Mouse (Mus musculus): Measurements from ENCODE around the gene Spag9. TPM values are rescaled to one million over a fixed set of nuclear protein-coding genes. Genes with fewer than 3 reads are reported as not detected.
A peak's percentile ranks its signal among the peaks of the same experiment; 100 is the strongest.
"Not testable (repeated sequence)": the region's sequence is repeated elsewhere in the genome, so short reads cannot be mapped to it uniquely, and the experiment has no call there.

Spag9 gene
- polyA plus RNA-seq, 1 experiment from 2014 or later = 29.7 TPM

DNA sequence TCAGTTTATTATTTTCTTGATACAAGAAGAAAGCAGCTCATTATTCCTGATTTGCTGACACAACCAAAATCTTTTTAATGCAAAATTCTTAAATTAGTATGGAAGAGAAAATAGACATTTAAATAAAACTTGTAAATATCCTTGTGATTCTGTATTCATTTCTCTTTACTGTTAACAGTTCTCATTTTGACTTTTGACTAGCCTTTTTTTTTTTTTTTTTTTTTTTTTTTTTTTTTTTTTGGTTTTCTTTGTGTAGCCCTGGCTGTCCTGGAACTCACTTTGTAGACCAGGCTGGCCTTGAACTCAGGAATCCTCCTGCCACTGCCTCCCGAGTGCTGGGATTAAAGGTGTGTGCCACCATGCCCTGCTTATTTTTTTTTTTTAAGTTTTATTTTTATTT is 46.4 kb downstream of the Spag9 start:
- not testable (repeated sequence) for H3K4me3 ChIP-seq (ENCODE audit: low read length); H3K4me2 ChIP-seq (replicated peaks; ENCODE audit: low read depth, low read length); H3K36me3 ChIP-seq (ENCODE audit: insufficient read depth, low read length); H3K27ac ChIP-seq (ENCODE audit: low read length); H3K27me3 ChIP-seq (ENCODE audit: insufficient read depth, low read length); H3K9ac ChIP-seq (replicated peaks; ENCODE audit: low read length); H3K9me3 ChIP-seq (ENCODE audit: low read length); ATAC-seq (ENCODE audit: low FRiP score, low TSS enrichment); H3K4me1 ChIP-seq (ENCODE audit: insufficient read depth, low read length)
- 88% methylated on average over 1 of the region's 1 CpGs for WGBS

DNA sequence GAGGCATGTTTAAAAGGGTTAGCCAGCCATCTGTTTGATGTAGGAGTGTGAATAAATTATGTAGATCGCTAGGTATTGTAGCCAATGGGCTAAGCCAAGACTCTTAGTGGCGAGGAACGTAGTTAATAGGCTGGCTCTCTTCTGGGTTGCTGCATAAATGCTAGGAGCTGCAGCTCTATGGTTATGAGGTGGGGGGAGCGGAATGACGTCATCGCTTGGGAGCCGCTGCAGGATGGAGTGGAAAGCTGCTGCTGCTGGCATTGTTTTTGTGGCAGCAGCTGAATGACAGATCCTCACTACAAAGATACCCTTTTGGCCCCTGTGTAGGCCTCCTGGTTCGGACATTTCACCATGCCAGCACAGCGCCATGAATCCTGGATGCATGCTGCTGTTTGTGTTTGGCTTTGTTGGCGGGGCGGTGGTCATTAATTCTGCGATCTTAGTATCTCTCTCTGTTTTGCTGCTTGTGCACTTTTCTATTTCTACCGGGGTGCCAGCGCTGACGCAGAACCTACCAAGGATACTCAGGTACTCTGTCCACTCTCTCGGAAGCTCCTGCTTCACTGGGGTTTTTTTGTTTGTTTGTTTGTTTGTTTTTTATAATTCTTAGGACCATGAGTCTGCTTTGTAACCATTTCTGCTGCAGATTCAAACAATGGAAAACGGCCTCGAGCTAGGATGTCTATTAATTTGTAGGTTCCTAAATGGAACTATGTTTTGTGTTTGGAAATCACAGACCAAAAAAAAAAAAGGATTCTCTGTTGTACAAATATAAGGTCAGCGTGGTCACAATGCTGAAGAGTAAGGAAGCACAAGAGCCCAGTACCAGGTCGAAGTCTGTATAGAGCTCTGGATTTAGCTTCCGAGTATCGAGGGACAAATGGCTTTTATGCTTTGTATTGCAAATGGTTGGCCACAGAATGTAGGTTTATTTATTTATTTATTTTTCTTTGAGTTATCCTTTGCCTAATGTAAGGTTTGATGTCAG is 48.4 kb downstream of the Spag9 start:
- Histone ChIP-seq H3K36me3 (ENCODE audit: insufficient read depth, low read length) (0 out of 2 replicates have a peak, but pooled peaks cover 8% of the 10 kb centered on the region), H3K27ac (ENCODE audit: low read length) (peak overlapping the region; percentile 82), H3K4me3 (ENCODE audit: low read length) (peak overlapping the region; percentile 58), H3K4me1 (ENCODE audit: insufficient read depth, low read length) (peaks cover 8% of the 10 kb centered on the region), H3K27me3 (ENCODE audit: insufficient read depth, low read length) (no peaks in the 10 kb centered on the region), H3K9me3 (ENCODE audit: low read length) (no peaks in the 10 kb centered on the region), H3K4me2 (replicated peaks; ENCODE audit: low read depth, low read length) (peak overlapping the region; percentile 77), H3K9ac (replicated peaks; ENCODE audit: low read length) (peak overlapping the region; percentile 80)
- 3% methylated on average over 22 of the region's 22 CpGs for WGBS
- ATAC-seq (ENCODE audit: low FRiP score, low TSS enrichment) = peak; percentile 99

DNA sequence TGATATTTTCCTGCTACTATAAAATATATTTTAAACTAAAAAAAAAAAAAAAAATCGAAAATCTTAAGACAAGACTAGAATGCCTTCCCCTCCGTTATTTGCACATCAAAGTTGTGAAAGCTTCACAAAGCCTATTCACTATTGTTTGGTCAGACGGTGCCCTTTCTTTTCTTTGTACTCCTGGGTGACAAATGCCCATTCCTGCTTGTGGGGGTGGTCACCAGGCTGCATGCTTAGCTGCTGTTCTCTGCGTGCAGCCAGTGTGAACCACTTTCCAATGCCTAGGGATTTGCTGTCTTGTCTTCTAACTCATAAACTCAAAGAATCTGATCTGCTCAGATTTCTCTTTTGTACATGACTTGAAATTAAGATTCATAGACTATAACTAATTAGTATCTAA is 49.1 kb downstream of the Spag9 start:
- peak overlapping the region; percentile 51; the same call in 1 of the 2 replicates for H3K9ac ChIP-seq (replicated peaks; ENCODE audit: low read length)
- H3K4me2 ChIP-seq (replicated peaks; ENCODE audit: low read depth, low read length) = peak overlapping the region; percentile 77
- no peaks in the 10 kb centered on the region for H3K9me3 ChIP-seq (ENCODE audit: low read length)
- peaks cover 8% of the 10 kb centered on the region for H3K4me1 ChIP-seq (ENCODE audit: insufficient read depth, low read length)
- H3K36me3 ChIP-seq (ENCODE audit: insufficient read depth, low read length) = 0 out of 2 replicates have a peak, but pooled peaks cover 8% of the 10 kb centered on the region
- H3K4me3 ChIP-seq (ENCODE audit: low read length) = peak overlapping the region; percentile 29
- no peaks in the 10 kb centered on the region for H3K27me3 ChIP-seq (ENCODE audit: insufficient read depth, low read length)
- no peak for ATAC-seq (ENCODE audit: low FRiP score, low TSS enrichment)
- no peak overlapping the region for H3K27ac ChIP-seq (ENCODE audit: low read length)
- 10% methylated on average over 4 of the region's 4 CpGs for WGBS

- Histone ChIP-seq H3K9me3 (ENCODE audit: low read length) (no peaks in the 10 kb centered on the region), H3K4me2 (replicated peaks; ENCODE audit: low read depth, low read length) (no peak overlapping the region), H3K4me1 (ENCODE audit: insufficient read depth, low read length) (peaks cover 8% of the 10 kb centered on the region), H3K36me3 (ENCODE audit: insufficient read depth, low read length) (peaks cover 14% of the 10 kb centered on the region; the same call in 1 of the 2 replicates), H3K27me3 (ENCODE audit: insufficient read depth, low read length) (no peaks in the 10 kb centered on the region), H3K27ac (ENCODE audit: low read length) (no peak overlapping the region), H3K9ac (replicated peaks; ENCODE audit: low read length) (no peak overlapping the region), H3K4me3 (ENCODE audit: low read length) (no peak overlapping the region)
- no peak for ATAC-seq (ENCODE audit: low FRiP score, low TSS enrichment)
- 85% methylated on average over 2 of the region's 2 CpGs for WGBS
Observed at GRCm38 (mm10) chr11:94047288-94047687, 51.4 kb downstream of the Spag9 start.

GRCm38 (mm10) chr11:94054176-94054575 is 58.3 kb downstream of the Spag9 start:
- no peak overlapping the region for H3K9ac ChIP-seq (replicated peaks; ENCODE audit: low read length)
- WGBS = 92% methylated on average over 3 of the region's 3 CpGs
- H3K4me2 ChIP-seq (replicated peaks; ENCODE audit: low read depth, low read length) = no peak overlapping the region
- no peak for ATAC-seq (ENCODE audit: low FRiP score, low TSS enrichment)
- peaks cover 9% of the 10 kb centered on the region for H3K36me3 ChIP-seq (ENCODE audit: insufficient read depth, low read length)
- no peaks in the 10 kb centered on the region for H3K9me3 ChIP-seq (ENCODE audit: low read length)
- H3K27me3 ChIP-seq (ENCODE audit: insufficient read depth, low read length) = no peaks in the 10 kb centered on the region
- no peaks in the 10 kb centered on the region for H3K4me1 ChIP-seq (ENCODE audit: insufficient read depth, low read length)
- no peak overlapping the region for H3K4me3 ChIP-seq (ENCODE audit: low read length)
- no peak overlapping the region for H3K27ac ChIP-seq (ENCODE audit: low read length)

GRCm38 (mm10) chr11:94054901-94055300 is 59.0 kb downstream of the Spag9 start:
- WGBS = 78% methylated on average over 3 of the region's 3 CpGs

DNA sequence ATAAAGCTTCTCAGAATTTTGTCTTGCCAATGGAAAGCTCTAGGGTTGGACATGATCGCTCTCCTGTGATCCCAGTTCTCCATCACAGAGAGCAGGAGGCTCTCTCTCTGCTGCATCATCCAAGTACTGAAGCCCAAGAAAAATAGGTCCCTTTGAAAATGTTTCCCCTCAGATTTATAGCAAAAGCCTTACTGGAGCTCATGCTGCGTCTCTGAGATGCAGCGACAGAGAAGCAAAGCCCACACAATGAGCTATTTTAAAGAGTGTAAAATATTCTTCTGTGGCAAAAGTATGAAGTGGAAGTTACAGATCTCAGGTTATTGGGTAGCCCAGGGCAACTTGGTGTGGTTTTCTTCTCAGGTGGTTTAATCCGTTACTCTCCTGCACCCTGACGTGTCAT is 68.0 kb downstream of the Spag9 start:
- no peaks in the 10 kb centered on the region for H3K4me1 ChIP-seq (ENCODE audit: insufficient read depth, low read length)
- WGBS = 91% methylated on average over 5 of the region's 5 CpGs
- H3K27ac ChIP-seq (ENCODE audit: low read length) = no peak overlapping the region
- H3K9ac ChIP-seq (replicated peaks; ENCODE audit: low read length) = no peak overlapping the region
- H3K36me3 ChIP-seq (ENCODE audit: insufficient read depth, low read length) = peaks cover 18% of the 10 kb centered on the region
- no peak overlapping the region for H3K4me3 ChIP-seq (ENCODE audit: low read length)
- H3K4me2 ChIP-seq (replicated peaks; ENCODE audit: low read depth, low read length) = no peak overlapping the region
- no peaks in the 10 kb centered on the region for H3K27me3 ChIP-seq (ENCODE audit: insufficient read depth, low read length)
- no peak for ATAC-seq (ENCODE audit: low FRiP score, low TSS enrichment)
- no peaks in the 10 kb centered on the region for H3K9me3 ChIP-seq (ENCODE audit: low read length)

More at GRCm38 (mm10) chr11:94054901-94055300, 59.0 kb downstream of the Spag9 start:
- Histone ChIP-seq H3K27me3 (ENCODE audit: insufficient read depth, low read length) (no peaks in the 10 kb centered on the region), H3K4me3 (ENCODE audit: low read length) (no peak overlapping the region), H3K4me2 (replicated peaks; ENCODE audit: low read depth, low read length) (no peak overlapping the region), H3K4me1 (ENCODE audit: insufficient read depth, low read length) (no peaks in the 10 kb centered on the region), H3K9me3 (ENCODE audit: low read length) (no peaks in the 10 kb centered on the region), H3K27ac (ENCODE audit: low read length) (no peak overlapping the region), H3K9ac (replicated peaks; ENCODE audit: low read length) (no peak overlapping the region), H3K36me3 (ENCODE audit: insufficient read depth, low read length) (peaks cover 9% of the 10 kb centered on the region)
- no peak for ATAC-seq (ENCODE audit: low FRiP score, low TSS enrichment)

- ATAC-seq (ENCODE audit: low FRiP score, low TSS enrichment) = no peak
- H3K27ac ChIP-seq (ENCODE audit: low read length) = no peak overlapping the region
- H3K4me3 ChIP-seq (ENCODE audit: low read length) = no peak overlapping the region
- H3K4me1 ChIP-seq (ENCODE audit: insufficient read depth, low read length) = no peaks in the 10 kb centered on the region
- no peaks in the 10 kb centered on the region for H3K9me3 ChIP-seq (ENCODE audit: low read length)
- WGBS = 90% methylated on average over 2 of the region's 2 CpGs
- peaks cover 15% of the 10 kb centered on the region for H3K36me3 ChIP-seq (ENCODE audit: insufficient read depth, low read length)
- no peak overlapping the region for H3K9ac ChIP-seq (replicated peaks; ENCODE audit: low read length)
- no peak overlapping the region for H3K4me2 ChIP-seq (replicated peaks; ENCODE audit: low read depth, low read length)
- H3K27me3 ChIP-seq (ENCODE audit: insufficient read depth, low read length) = no peaks in the 10 kb centered on the region
Observed at GRCm38 (mm10) chr11:94070455-94070854, 74.6 kb downstream of the Spag9 start.

GRCm38 (mm10) chr11:94073283-94073682 is 77.4 kb downstream of the Spag9 start:
- whole genome bisulfite sequencing = 89% methylated on average over 4 of the region's 4 CpGs
- H3K4me3 ChIP-seq (ENCODE audit: low read length) = no peak overlapping the region
- H3K4me1 ChIP-seq (ENCODE audit: insufficient read depth, low read length) = no peaks in the 10 kb centered on the region
- no peaks in the 10 kb centered on the region for H3K27me3 ChIP-seq (ENCODE audit: insufficient read depth, low read length)
- H3K9ac ChIP-seq (replicated peaks; ENCODE audit: low read length) = no peak overlapping the region
- H3K9me3 ChIP-seq (ENCODE audit: low read length) = no peaks in the 10 kb centered on the region
- no peak overlapping the region for H3K27ac ChIP-seq (ENCODE audit: low read length)
- peaks cover 13% of the 10 kb centered on the region for H3K36me3 ChIP-seq (ENCODE audit: insufficient read depth, low read length)
- H3K4me2 ChIP-seq (replicated peaks; ENCODE audit: low read depth, low read length) = no peak overlapping the region
- ATAC-seq (ENCODE audit: low FRiP score, low TSS enrichment) = no peak

DNA sequence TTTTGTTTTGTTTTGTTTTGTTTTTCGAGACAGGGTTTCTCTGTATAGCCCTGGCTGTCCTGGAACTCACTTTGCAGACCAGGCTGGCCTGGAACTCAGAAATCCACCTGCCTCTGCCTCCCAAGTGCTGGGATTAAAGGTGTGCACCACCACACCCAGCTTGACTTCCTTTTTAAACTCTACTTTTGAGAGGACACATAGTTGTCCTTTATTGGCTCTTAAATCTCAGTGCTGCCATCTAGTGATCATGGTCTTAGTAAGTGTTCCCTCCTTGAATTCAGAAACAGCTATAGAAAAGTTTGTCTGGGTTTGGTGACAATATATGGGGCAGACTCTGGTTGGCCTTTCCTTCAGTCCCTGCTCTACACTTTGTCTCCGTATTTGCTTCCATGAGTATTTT is 91.1 kb downstream of the Spag9 start:
- not testable (repeated sequence) for H3K4me2 ChIP-seq (replicated peaks; ENCODE audit: low read depth, low read length); H3K4me1 ChIP-seq (ENCODE audit: insufficient read depth, low read length); H3K27ac ChIP-seq (ENCODE audit: low read length); ATAC-seq (ENCODE audit: low FRiP score, low TSS enrichment); H3K4me3 ChIP-seq (ENCODE audit: low read length); H3K27me3 ChIP-seq (ENCODE audit: insufficient read depth, low read length); H3K9me3 ChIP-seq (ENCODE audit: low read length); H3K9ac ChIP-seq (replicated peaks; ENCODE audit: low read length)
- WGBS = 87% methylated on average over 2 of the region's 2 CpGs
- peaks cover 40% of the 10 kb centered on the region for H3K36me3 ChIP-seq (ENCODE audit: insufficient read depth, low read length)
